Comparison of ENCODE assay signal across 8 mouse cellular contexts in genomic region chr19:16779281-16779680, GRCm38 (mm10). TPM values are rescaled to one million over a fixed set of nuclear protein-coding genes. Genes with fewer than 3 reads are reported as not detected.
DNase-seq lines count a peak whose midpoint lies in the region; ATAC-seq and TF ChIP-seq lines count a peak whose summit lies in the region.
"Had no signal": no experiment of that assay in that cellular context is flagged by ENCODE, and none has a peak within 500 bp of the region (broad histone marks: within the 10 kb centered on the region; RNA-seq: fewer than 3 reads in every experiment).

No protein-coding gene starts in this region.

- WGBS in lung, embryonic 14.5 days: 57% methylated on average over 5 of the region's 5 CpGs
- WGBS in cerebellum, adult 2 months: 32% methylated on average over 5 of the region's 5 CpGs
- WGBS in forebrain, embryonic 16.5 days: 69% methylated on average over 5 of the region's 5 CpGs
- WGBS in liver, embryonic 15.5 days (ENCODE audit: insufficient replicate concordance): 52% methylated on average over 5 of the region's 5 CpGs

- no peak overlapping the region for H3K9ac ChIP-seq in lung, embryonic 14.5 days
- no peak overlapping the region for H3K9ac ChIP-seq in forebrain, embryonic 16.5 days (replicated peaks; ENCODE audit: low read depth, low read length)
- peak overlapping the region; percentile 37; the same call in 1 of the 2 replicates for H3K9ac ChIP-seq in liver, embryonic 15.5 days

- no peaks in the 10 kb centered on the region for H3K36me3 ChIP-seq in lung, embryonic 14.5 days (ENCODE audit: insufficient read depth)
- no peaks in the 10 kb centered on the region for H3K36me3 ChIP-seq in forebrain, embryonic 16.5 days (ENCODE audit: control insufficient read depth, insufficient read depth)
- H3K36me3 ChIP-seq in liver, embryonic 15.5 days (replicated peaks): no peaks in the 10 kb centered on the region

- H3K9me3 ChIP-seq in lung, embryonic 14.5 days (ENCODE audit: low read depth, low read length): no peaks in the 10 kb centered on the region
- H3K9me3 ChIP-seq in forebrain, embryonic 16.5 days (ENCODE audit: control insufficient read depth, low read length): no peaks in the 10 kb centered on the region
- no peaks in the 10 kb centered on the region for H3K9me3 ChIP-seq in liver, embryonic 15.5 days (replicated peaks)

- no peak for ATAC-seq in lung, embryonic 14.5 days (ENCODE audit: insufficient read depth)
- no peak for ATAC-seq in forebrain, embryonic 16.5 days
- no peak for ATAC-seq in liver, embryonic 15.5 days (ENCODE audit: insufficient read depth)

- peak overlapping the region; percentile 96; the same call in 1 of the 2 replicates for H3K4me2 ChIP-seq in lung, embryonic 14.5 days
- 0 out of 2 replicates have a peak overlapping the region, but pooled peaks have one; percentile 7 for H3K4me2 ChIP-seq in forebrain, embryonic 16.5 days (ENCODE audit: low read length)
- peak overlapping the region; percentile 97 for H3K4me2 ChIP-seq in liver, embryonic 15.5 days

- peak overlapping the region; percentile 68; the same call in 1 of the 2 replicates for H3K4me3 ChIP-seq in lung, embryonic 14.5 days (ENCODE audit: low read depth, low read length)
- peak overlapping the region; percentile 33 for H3K4me3 ChIP-seq in cerebellum, adult 2 months (replicated peaks; ENCODE audit: insufficient read depth, low read depth, low read length)
- no peak overlapping the region for H3K4me3 ChIP-seq in forebrain, embryonic 16.5 days (replicated peaks; ENCODE audit: low read length)
- H3K4me3 ChIP-seq in liver, embryonic 15.5 days (replicated peaks): peak overlapping the region; percentile 85

- H3K4me1 ChIP-seq in lung, embryonic 14.5 days (ENCODE audit: insufficient read depth): 0 out of 2 replicates have a peak, but pooled peaks cover 4% of the 10 kb centered on the region
- H3K4me1 ChIP-seq in cerebellum, adult 2 months (ENCODE audit: control insufficient read depth, insufficient read depth, low read length): peaks cover 4% of the 10 kb centered on the region
- H3K4me1 ChIP-seq in forebrain, embryonic 16.5 days (replicated peaks; ENCODE audit: control insufficient read depth, insufficient read depth, low read length): peaks cover 12% of the 10 kb centered on the region
- peaks cover 36% of the 10 kb centered on the region for H3K4me1 ChIP-seq in liver, embryonic 15.5 days (replicated peaks)

- H3K27ac ChIP-seq in lung, embryonic 14.5 days (ENCODE audit: low read depth): no peak overlapping the region
- H3K27ac ChIP-seq in cerebellum, adult 2 months (ENCODE audit: insufficient read depth, low read length): no peak overlapping the region
- H3K27ac ChIP-seq in forebrain, embryonic 16.5 days (ENCODE audit: low read length): no peak overlapping the region
- H3K27ac ChIP-seq in liver, embryonic 15.5 days (replicated peaks): peak overlapping the region; percentile 53; the same call in 1 of the 2 replicates

- no peak for TF ChIP-seq CTCF in lung, embryonic 14.5 days (IDR thresholded peaks at IDR 0.05; ENCODE audit: low read depth)
- TF ChIP-seq CTCF in cerebellum, adult 2 months (IDR thresholded peaks at IDR 0.05; ENCODE audit: borderline replicate concordance, insufficient read depth, low read depth, low read length): no peak

- no peak for TF ChIP-seq POLR2A in cerebellum, adult 2 months (IDR thresholded peaks at IDR 0.05; ENCODE audit: borderline replicate concordance, insufficient read depth, low read length)

- DNase-seq in lung, embryonic 14.5 days: no peak
- DNase-seq in lung, postnatal 4 days: no peak
- peak in 1 of 2 experiments; percentile 21 for DNase-seq in cerebellum, adult 2 months
- DNase-seq in left cerebral cortex, adult 11 months (ENCODE audit: low spot score): no peak
- DNase-seq in adrenal gland, adult 18-20 months (ENCODE audit: low spot score in 2 of 2): no peak
- DNase-seq: thymus, adult 18-20 months had no signal

- H3K27me3 ChIP-seq in lung, embryonic 14.5 days (ENCODE audit: insufficient read depth, low read length): no peaks in the 10 kb centered on the region
- no peaks in the 10 kb centered on the region for H3K27me3 ChIP-seq in cerebellum, adult 2 months (ENCODE audit: control insufficient read depth, insufficient read depth, low read length)
- H3K27me3 ChIP-seq in forebrain, embryonic 16.5 days (replicated peaks; ENCODE audit: control insufficient read depth, insufficient read depth, low read length): peaks cover 8% of the 10 kb centered on the region; the same call in 1 of the 2 replicates
- H3K27me3 ChIP-seq in liver, embryonic 15.5 days: 0 out of 2 replicates have a peak, but pooled peaks cover 4% of the 10 kb centered on the region

RNA-seq across cellular contexts. Expression of gene Vps13a, which starts 1.5 kb away (rescaled TPM):
- polyA plus RNA-seq in lung, embryonic 14.5 days (2014; fragmentation: Nextera tagmentation; extraction: Ambion mirVana): 12.0 and 12.2 TPM in 2 replicates
- polyA plus RNA-seq in cerebellum, adult 2 months (2012; rRNA removed): 31.4 and 31.9 TPM in 2 replicates
- polyA plus RNA-seq in forebrain, embryonic 16.5 days (2015; fragmentation: Nextera tagmentation; extraction: Ambion mirVana): 7.7 and 9.3 TPM in 2 replicates
- 6.1 and 6.3 TPM in 2 replicates for polyA plus RNA-seq in liver, embryonic 15.5 days (2015; fragmentation: Nextera tagmentation; extraction: Ambion mirVana)
- total RNA-seq in adrenal gland, adult 18-20 months (2021): 10 to 100 TPM; 26.7 to 37.7 TPM

Comparison
In these comparisons a context has a peak if more than half of its experiments do, and no peak if none do; other contexts are left out.
1. H3K4me2 ChIP-seq: peak in every context shown above with its lines; median percentile 97 in liver, embryonic 15.5 days; 96 in lung, embryonic 14.5 days; 7 in forebrain, embryonic 16.5 days.